Mouse (Mus musculus): Measurements from ENCODE around the gene Zic2. TPM values are rescaled to one million over a fixed set of nuclear protein-coding genes. Genes with fewer than 3 reads are reported as not detected.

Zic2 gene
- polyA plus RNA-seq, 2 experiments: 0.03 TPM; not detected in 1

DNA sequence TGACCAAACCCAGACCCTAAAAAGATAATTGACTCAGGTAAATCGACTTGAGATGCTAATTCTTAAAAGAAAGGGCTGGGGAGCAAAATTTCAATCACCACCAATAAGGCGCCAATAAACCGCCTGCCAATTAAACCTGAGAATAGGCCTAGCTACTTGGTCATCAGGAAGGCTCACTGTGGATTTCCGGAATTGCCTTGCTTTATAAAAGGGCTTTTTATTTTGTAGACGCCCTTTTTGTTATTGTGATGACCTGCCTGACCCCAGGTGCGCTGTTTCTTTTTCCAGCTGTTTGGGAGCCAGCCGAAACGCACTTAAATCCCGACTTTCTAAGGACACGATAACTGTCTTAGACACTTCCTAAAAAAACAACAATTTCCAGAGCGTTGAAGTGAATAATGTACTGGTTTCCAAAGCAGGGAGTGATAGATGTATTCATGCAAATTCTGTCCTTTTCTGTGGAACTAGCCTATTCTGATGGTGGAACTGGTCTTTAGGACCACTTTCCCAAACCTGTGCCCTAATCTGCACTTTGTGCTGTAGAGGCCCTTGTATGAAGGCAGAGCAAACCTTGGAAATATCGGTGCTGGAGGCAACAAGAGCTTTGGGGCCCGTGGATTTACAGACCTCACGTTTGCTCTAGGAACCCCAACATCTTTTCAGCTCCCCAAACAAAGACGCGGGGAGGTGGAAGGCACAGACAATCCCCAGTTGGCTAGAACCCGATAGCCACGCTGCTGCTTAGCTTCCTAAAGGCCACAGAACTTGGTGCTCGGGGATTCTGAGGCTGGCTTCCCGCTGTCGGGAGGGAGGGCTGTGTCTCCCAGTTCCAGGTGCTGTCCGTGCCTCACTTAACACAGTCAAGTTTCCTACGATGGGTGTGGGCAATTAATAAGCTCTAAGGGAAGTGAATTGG, 7.1 kb upstream of the Zic2 start:
- Histone ChIP-seq H3K4me2 (ENCODE audit: low read depth) (no peak overlapping the region), H3K9me3 (ENCODE audit: control insufficient read depth, low read length) (no peaks in the 10 kb centered on the region), H3K4me1 (replicated peaks; ENCODE audit: control insufficient read depth in 2 of 2, insufficient read depth in 2 of 2, low read length in 1 of 2) (no peaks in the 10 kb centered on the region), H3K9ac (replicated peaks) (no peak overlapping the region), H3K36me3 (replicated peaks; ENCODE audit: control insufficient read depth, insufficient read depth, low read depth) (no peaks in the 10 kb centered on the region), H3K27ac (no peak overlapping the region), H3K4me3 (ENCODE audit: insufficient read depth in 1 of 2, low read depth in 2 of 2, low read length in 2 of 2) (no peak overlapping the region), H3K27me3 (ENCODE audit: control insufficient read depth, insufficient read depth, low read length) (peaks cover 99% of the 10 kb centered on the region)
- TF ChIP-seq EP300 (IDR thresholded peaks at IDR 0.05; ENCODE audit: low read depth) (no peak), CTCF (IDR thresholded peaks at IDR 0.05; ENCODE audit: low read depth) (no peak)
- ATAC-seq (ENCODE audit: insufficient read depth) (no peak), DNase-seq (ENCODE audit: low read depth in 3 of 3, low spot score in 3 of 3) (no peak)
- WGBS (ENCODE audit: insufficient replicate concordance): 4% methylated on average over 23 of the region's 23 CpGs

DNA sequence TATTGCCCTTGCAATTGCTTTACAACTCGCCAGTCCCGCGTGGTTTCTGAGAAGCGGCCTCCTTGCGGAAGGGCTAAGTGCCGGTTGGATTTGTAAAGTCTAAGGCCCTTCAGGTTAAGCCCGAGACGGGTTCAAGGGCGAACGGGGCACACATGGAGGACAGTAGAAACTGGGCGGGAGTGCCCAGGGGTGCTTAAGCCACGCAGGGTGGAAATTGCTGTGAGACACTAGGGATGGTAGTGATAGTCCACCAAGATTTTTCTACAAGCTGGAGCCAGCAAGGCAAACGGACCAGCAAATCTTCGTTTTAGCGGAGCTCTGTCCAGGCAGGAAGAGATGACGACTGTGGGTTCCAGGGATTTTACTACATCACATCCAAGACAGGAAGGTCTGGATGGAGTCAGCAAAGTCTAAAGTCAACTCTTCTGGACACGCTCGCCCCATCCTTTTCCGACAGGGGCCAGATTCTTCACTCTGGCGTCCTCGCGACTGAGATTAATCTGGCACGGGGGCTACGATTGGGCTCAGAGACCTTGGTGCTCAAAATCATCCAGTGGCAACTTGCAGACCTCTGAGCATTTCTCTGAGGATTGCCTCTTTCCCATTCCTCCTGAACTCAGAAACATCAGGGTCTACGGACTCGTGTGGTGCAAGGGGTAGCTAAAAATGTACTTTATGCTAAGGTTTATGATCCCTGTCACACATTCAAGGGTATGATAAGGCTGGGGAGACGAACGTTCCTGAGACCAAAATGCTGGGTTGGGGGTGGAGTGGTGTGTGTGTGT, 6.1 kb upstream of the Zic2 start:
- Histone ChIP-seq H3K4me2 (ENCODE audit: low read depth) (no peak overlapping the region), H3K9ac (replicated peaks) (no peak overlapping the region), H3K4me1 (replicated peaks; ENCODE audit: control insufficient read depth in 2 of 2, insufficient read depth in 2 of 2, low read length in 1 of 2) (no peaks in the 10 kb centered on the region), H3K36me3 (replicated peaks; ENCODE audit: control insufficient read depth, insufficient read depth, low read depth) (no peaks in the 10 kb centered on the region), H3K9me3 (ENCODE audit: control insufficient read depth, low read length) (no peaks in the 10 kb centered on the region), H3K27me3 (ENCODE audit: control insufficient read depth, insufficient read depth, low read length) (peaks cover 99% of the 10 kb centered on the region), H3K4me3 (ENCODE audit: insufficient read depth in 1 of 2, low read depth in 2 of 2, low read length in 2 of 2) (no peak overlapping the region), H3K27ac (no peak overlapping the region)
- 3% methylated on average over 28 of the region's 28 CpGs for WGBS (ENCODE audit: insufficient replicate concordance)
- DNase-seq (ENCODE audit: low read depth in 3 of 3, low spot score in 3 of 3) (no peak), ATAC-seq (ENCODE audit: insufficient read depth) (no peak)
- TF ChIP-seq EP300 (IDR thresholded peaks at IDR 0.05; ENCODE audit: low read depth) (no peak), CTCF (IDR thresholded peaks at IDR 0.05; ENCODE audit: low read depth) (no peak)

DNA sequence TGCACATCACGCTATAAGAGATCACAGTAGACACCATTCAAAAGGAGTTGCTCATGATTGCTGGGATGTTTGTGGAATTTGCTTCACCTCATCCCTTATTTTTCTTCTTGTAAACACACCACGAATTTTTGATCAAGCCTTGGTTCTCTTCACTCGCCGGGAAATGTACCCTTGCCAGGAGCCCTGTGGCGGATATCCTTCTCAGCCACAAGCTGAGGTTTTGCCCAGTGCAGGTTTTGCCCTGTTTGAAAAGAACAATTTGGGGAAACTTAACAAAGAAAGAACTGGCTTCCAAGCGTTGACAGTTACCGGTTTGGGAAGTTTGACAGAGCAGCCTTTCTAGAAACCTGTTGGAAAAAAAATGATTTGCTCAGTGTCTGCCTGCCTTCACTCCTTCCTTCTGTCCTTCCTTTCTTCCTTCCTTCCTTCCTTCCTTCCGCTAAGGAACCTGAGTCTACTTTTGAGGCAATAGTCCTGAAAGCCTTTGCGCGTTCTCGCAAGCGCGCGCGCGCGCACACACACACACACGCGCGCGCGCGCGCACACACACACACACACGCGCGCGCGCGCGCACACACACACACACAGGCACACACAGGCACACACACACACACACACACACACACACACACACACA, 3.7 kb upstream of the Zic2 start:
- no peak overlapping the region for H3K4me2 ChIP-seq (ENCODE audit: low read depth)
- DNase-seq (ENCODE audit: low read depth in 3 of 3, low spot score in 3 of 3): no peak

DNA sequence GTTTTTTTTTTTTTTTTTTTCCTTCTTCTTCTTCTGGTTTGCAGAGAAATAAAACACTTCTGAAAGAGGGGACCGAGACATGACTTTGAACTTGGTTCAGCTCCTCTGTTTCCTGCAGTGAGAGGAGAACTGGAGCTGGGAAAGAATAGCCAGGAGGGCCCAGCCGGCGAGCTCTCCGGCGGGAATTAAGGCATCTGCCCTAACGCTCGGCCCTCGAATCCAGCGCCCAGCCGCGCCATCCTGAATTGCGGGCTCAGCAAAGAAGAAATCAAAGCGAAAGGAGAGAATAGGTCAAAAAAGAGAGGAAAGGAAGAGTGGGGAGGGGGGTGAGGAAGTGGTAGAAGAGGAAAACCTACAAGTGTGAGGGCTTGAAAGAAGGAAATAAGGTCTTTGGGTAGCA, 3.1 kb upstream of the Zic2 start:
- Histone ChIP-seq H3K4me3 (ENCODE audit: insufficient read depth in 1 of 2, low read depth in 2 of 2, low read length in 2 of 2) (no peak overlapping the region), H3K27ac (no peak overlapping the region), H3K9me3 (ENCODE audit: control insufficient read depth, low read length) (no peaks in the 10 kb centered on the region), H3K4me2 (ENCODE audit: low read depth) (no peak overlapping the region), H3K36me3 (replicated peaks; ENCODE audit: control insufficient read depth, insufficient read depth, low read depth) (no peaks in the 10 kb centered on the region), H3K9ac (replicated peaks) (no peak overlapping the region), H3K4me1 (replicated peaks; ENCODE audit: control insufficient read depth in 2 of 2, insufficient read depth in 2 of 2, low read length in 1 of 2) (no peaks in the 10 kb centered on the region), H3K27me3 (ENCODE audit: control insufficient read depth, insufficient read depth, low read length) (peaks cover 99% of the 10 kb centered on the region)
- WGBS (ENCODE audit: insufficient replicate concordance): under 1% methylated on average over 13 of the region's 13 CpGs
- DNase-seq (ENCODE audit: low read depth in 3 of 3, low spot score in 3 of 3) (no peak), ATAC-seq (ENCODE audit: insufficient read depth) (no peak)
- TF ChIP-seq EP300 (IDR thresholded peaks at IDR 0.05; ENCODE audit: low read depth) (no peak), CTCF (IDR thresholded peaks at IDR 0.05; ENCODE audit: low read depth) (no peak)

More for the DNA sequence above, 3.7 kb upstream of the Zic2 start:
- Histone ChIP-seq H3K4me1 (replicated peaks; ENCODE audit: control insufficient read depth in 2 of 2, insufficient read depth in 2 of 2, low read length in 1 of 2) (no peaks in the 10 kb centered on the region), H3K27me3 (ENCODE audit: control insufficient read depth, insufficient read depth, low read length) (peaks cover 99% of the 10 kb centered on the region), H3K9ac (replicated peaks) (no peak overlapping the region), H3K9me3 (ENCODE audit: control insufficient read depth, low read length) (no peaks in the 10 kb centered on the region), H3K27ac (no peak overlapping the region), H3K4me3 (ENCODE audit: insufficient read depth in 1 of 2, low read depth in 2 of 2, low read length in 2 of 2) (no peak overlapping the region), H3K36me3 (replicated peaks; ENCODE audit: control insufficient read depth, insufficient read depth, low read depth) (no peaks in the 10 kb centered on the region)
- no peak for TF ChIP-seq CTCF (IDR thresholded peaks at IDR 0.05; ENCODE audit: low read depth)
- TF ChIP-seq EP300 (IDR thresholded peaks at IDR 0.05; ENCODE audit: low read depth): no peak
- no peak for ATAC-seq (ENCODE audit: insufficient read depth)
- 5% methylated on average over 31 of the region's 31 CpGs for WGBS (ENCODE audit: insufficient replicate concordance)

All from liver, embryonic 14.5 days (tissue).